17 mouse cellular contexts compared by ENCODE assay signal in the genomic region with DNA sequence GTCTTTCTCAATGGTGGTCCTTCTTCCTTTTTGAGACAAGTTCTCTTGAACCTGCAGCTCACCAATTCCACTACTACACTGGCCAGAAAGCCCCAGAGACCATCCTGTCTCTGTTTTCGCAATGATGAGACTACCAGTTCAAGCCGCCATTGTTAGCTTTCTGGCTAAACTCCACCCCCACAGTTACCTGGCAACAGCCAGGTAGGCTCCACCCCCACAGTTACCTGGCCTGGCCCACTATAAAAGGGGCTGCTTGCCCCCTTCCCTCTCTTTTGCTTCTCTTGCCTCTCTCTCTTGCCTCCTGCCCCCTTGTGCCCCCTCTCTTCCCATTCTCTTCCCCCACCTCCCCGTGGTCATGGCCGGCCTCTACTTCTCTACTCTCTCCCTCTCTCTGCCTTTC.
"Had no signal": no experiment of that assay in that cellular context is flagged by ENCODE, and none has a peak within 500 bp of the region (broad histone marks: within the 10 kb centered on the region; RNA-seq: fewer than 3 reads in every experiment).

No protein-coding gene starts in this region.

- H3K36me3 ChIP-seq: neural tube, embryonic 12.5 days; neural tube, embryonic 13.5 days; neural tube, embryonic 15.5 days; stomach, embryonic 15.5 days had no signal

- DNase-seq: retina, postnatal 1 day; right cerebral cortex, adult 18-20 months; right cerebral cortex, postnatal 14 days; right cerebral cortex, postnatal 25 days; right cerebral cortex, postnatal 4 days; spleen, adult 18-20 months; thymus, adult 18-20 months; thymus, adult 2 months; thymus, postnatal 14 days; thymus, postnatal 25 days; thymus, postnatal 36 days; thymus, postnatal 4 days had no signal

- H3K27ac ChIP-seq: neural tube, embryonic 12.5 days; neural tube, embryonic 13.5 days; neural tube, embryonic 15.5 days; stomach, embryonic 15.5 days; stomach, postnatal 0 days had no signal

- H3K4me3 ChIP-seq: neural tube, embryonic 12.5 days; neural tube, embryonic 13.5 days; neural tube, embryonic 15.5 days; stomach, embryonic 15.5 days had no signal

- H3K4me1 ChIP-seq: neural tube, embryonic 12.5 days; stomach, embryonic 15.5 days had no signal

- H3K27me3 ChIP-seq: neural tube, embryonic 12.5 days; neural tube, embryonic 13.5 days; neural tube, embryonic 15.5 days; stomach, embryonic 15.5 days had no signal
